Mouse (Mus musculus): ENCODE results near the gene Stx3. TPM values are rescaled to one million over a fixed set of nuclear protein-coding genes. Genes with fewer than 3 reads are reported as not detected.

Stx3 gene
- polyA plus RNA-seq, 1 experiment from 2014 or later = 24.1 TPM

- H3K4me3 ChIP-seq (replicated peaks) = no peak overlapping the region
- no peak overlapping the region for H3K27ac ChIP-seq
- H3K9me3 ChIP-seq = no peaks in the 10 kb centered on the region
- H3K36me3 ChIP-seq = no peaks in the 10 kb centered on the region
- 82% methylated on average over 8 of the region's 8 CpGs for WGBS
- H3K4me2 ChIP-seq (replicated peaks) = no peak overlapping the region
- H3K27me3 ChIP-seq = no peaks in the 10 kb centered on the region
- no peak overlapping the region for H3K9ac ChIP-seq (replicated peaks)
- no peak for ATAC-seq
- H3K4me1 ChIP-seq (replicated peaks) = no peaks in the 10 kb centered on the region
These were observed 18.5 kb downstream of the Stx3 start for GRCm38 (mm10) chr19:11800531-11801315.

GRCm38 (mm10) chr19:11794447-11794846 lies 24.8 kb downstream of the Stx3 start:
- H3K4me3 ChIP-seq (replicated peaks) = no peak overlapping the region
- ATAC-seq = no peak
- H3K27me3 ChIP-seq = no peaks in the 10 kb centered on the region
- WGBS = 85% methylated on average over 6 of the region's 6 CpGs
- H3K27ac ChIP-seq = no peak overlapping the region
- 0 out of 2 replicates have a peak, but pooled peaks cover under 1% of the 10 kb centered on the region for H3K36me3 ChIP-seq
- no peak overlapping the region for H3K9ac ChIP-seq (replicated peaks)
- no peak overlapping the region for H3K4me2 ChIP-seq (replicated peaks)
- H3K9me3 ChIP-seq = no peaks in the 10 kb centered on the region
- no peaks in the 10 kb centered on the region for H3K4me1 ChIP-seq (replicated peaks)

GRCm38 (mm10) chr19:11793741-11794359 lies 25.4 kb downstream of the Stx3 start:
- no peak for ATAC-seq
- Histone ChIP-seq H3K4me2 (replicated peaks) (no peak overlapping the region), H3K9me3 (no peaks in the 10 kb centered on the region), H3K4me1 (replicated peaks) (no peaks in the 10 kb centered on the region), H3K27me3 (no peaks in the 10 kb centered on the region), H3K27ac (no peak overlapping the region), H3K36me3 (peaks cover 5% of the 10 kb centered on the region; the same call in 1 of the 2 replicates), H3K9ac (replicated peaks) (no peak overlapping the region), H3K4me3 (replicated peaks) (no peak overlapping the region)
- 87% methylated on average over 2 of the region's 2 CpGs for WGBS

GRCm38 (mm10) chr19:11791825-11792224 lies 27.4 kb downstream of the Stx3 start:
- no peak overlapping the region for H3K9ac ChIP-seq (replicated peaks)
- peaks cover 10% of the 10 kb centered on the region; the same call in 1 of the 2 replicates for H3K36me3 ChIP-seq
- H3K4me3 ChIP-seq (replicated peaks) = no peak overlapping the region
- 67% methylated on average over 5 of the region's 5 CpGs for WGBS
- H3K27ac ChIP-seq = no peak overlapping the region
- ATAC-seq = no peak
- no peaks in the 10 kb centered on the region for H3K4me1 ChIP-seq (replicated peaks)
- H3K9me3 ChIP-seq = no peaks in the 10 kb centered on the region
- no peak overlapping the region for H3K4me2 ChIP-seq (replicated peaks)
- no peaks in the 10 kb centered on the region for H3K27me3 ChIP-seq

GRCm38 (mm10) chr19:11788876-11789275 lies 30.3 kb downstream of the Stx3 start:
- Histone ChIP-seq H3K9ac (replicated peaks) (no peak overlapping the region), H3K4me2 (replicated peaks) (no peak overlapping the region), H3K4me3 (replicated peaks) (no peak overlapping the region), H3K9me3 (no peaks in the 10 kb centered on the region), H3K27me3 (no peaks in the 10 kb centered on the region), H3K4me1 (replicated peaks) (no peaks in the 10 kb centered on the region), H3K36me3 (peaks cover 17% of the 10 kb centered on the region), H3K27ac (no peak overlapping the region)
- 95% methylated on average over 6 of the region's 6 CpGs for WGBS
- no peak for ATAC-seq

GRCm38 (mm10) chr19:11787826-11788225 lies 31.4 kb downstream of the Stx3 start:
- 95% methylated on average over 6 of the region's 6 CpGs for WGBS
- H3K27me3 ChIP-seq = no peaks in the 10 kb centered on the region
- no peak overlapping the region for H3K9ac ChIP-seq (replicated peaks)
- H3K27ac ChIP-seq = no peak overlapping the region
- no peak for ATAC-seq
- H3K4me1 ChIP-seq (replicated peaks) = no peaks in the 10 kb centered on the region
- peaks cover 17% of the 10 kb centered on the region for H3K36me3 ChIP-seq
- no peak overlapping the region for H3K4me3 ChIP-seq (replicated peaks)
- H3K9me3 ChIP-seq = no peaks in the 10 kb centered on the region
- H3K4me2 ChIP-seq (replicated peaks) = no peak overlapping the region

- H3K4me3 ChIP-seq (replicated peaks) = no peak overlapping the region
- H3K4me1 ChIP-seq (replicated peaks) = no peaks in the 10 kb centered on the region
- no peak for ATAC-seq
- no peaks in the 10 kb centered on the region for H3K27me3 ChIP-seq
- H3K9me3 ChIP-seq = no peaks in the 10 kb centered on the region
- H3K27ac ChIP-seq = no peak overlapping the region
- H3K4me2 ChIP-seq (replicated peaks) = no peak overlapping the region
- H3K36me3 ChIP-seq = peaks cover 22% of the 10 kb centered on the region
- 94% methylated on average over 14 of the region's 14 CpGs for WGBS
- no peak overlapping the region for H3K9ac ChIP-seq (replicated peaks)
These were observed 33.6 kb downstream of the Stx3 start for GRCm38 (mm10) chr19:11785409-11786154.

GRCm38 (mm10) chr19:11777191-11777865 lies 41.9 kb downstream of the Stx3 start:
- Histone ChIP-seq H3K27ac (no peak overlapping the region), H3K36me3 (peaks cover 41% of the 10 kb centered on the region), H3K4me1 (replicated peaks) (no peaks in the 10 kb centered on the region), H3K4me3 (replicated peaks) (no peak overlapping the region), H3K27me3 (no peaks in the 10 kb centered on the region), H3K9me3 (no peaks in the 10 kb centered on the region), H3K9ac (replicated peaks) (no peak overlapping the region), H3K4me2 (replicated peaks) (no peak overlapping the region)
- ATAC-seq = peak; percentile 78
- 56% methylated on average over 7 of the region's 7 CpGs for WGBS

- Histone ChIP-seq H3K4me1 (replicated peaks) (peaks cover 15% of the 10 kb centered on the region), H3K9me3 (no peaks in the 10 kb centered on the region), H3K4me3 (replicated peaks) (peak within 1 kb of the TSS; percentile 61), H3K4me2 (replicated peaks) (peak within 1 kb of the TSS; percentile 57), H3K9ac (replicated peaks) (peak within 1 kb of the TSS; percentile 57), H3K27me3 (peaks cover 4% of the 10 kb centered on the region; the same call in 1 of the 2 replicates), H3K27ac (no peak within 1 kb of the TSS), H3K36me3 (peaks cover 27% of the 10 kb centered on the region)
- peak; percentile 93 for ATAC-seq
- under 1% methylated on average over 30 of the region's 30 CpGs for WGBS
These were observed 48.9 kb downstream of the Stx3 start, which contains the start of gene Mrpl16 for GRCm38 (mm10) chr19:11770205-11770892. Gene Mrpl16 (plus strand): TSS chr19:11770391.

GRCm38 (mm10) chr19:11769257-11769920 lies 49.8 kb downstream of the Stx3 start:
- Histone ChIP-seq H3K27ac (no peak overlapping the region), H3K9ac (replicated peaks) (no peak overlapping the region), H3K9me3 (no peaks in the 10 kb centered on the region), H3K4me2 (replicated peaks) (peak overlapping the region; percentile 57), H3K27me3 (peaks cover 4% of the 10 kb centered on the region; the same call in 1 of the 2 replicates), H3K4me3 (replicated peaks) (peak overlapping the region; percentile 61; the same call in 1 of the 2 replicates), H3K36me3 (peaks cover 18% of the 10 kb centered on the region), H3K4me1 (replicated peaks) (peaks cover 15% of the 10 kb centered on the region)
- WGBS = 91% methylated on average over 5 of the region's 5 CpGs
- ATAC-seq = peak; percentile 62

GRCm38 (mm10) chr19:11768163-11768562 lies 51.0 kb downstream of the Stx3 start:
- no peak for ATAC-seq
- H3K4me3 ChIP-seq (replicated peaks) = no peak overlapping the region
- peaks cover 4% of the 10 kb centered on the region; the same call in 1 of the 2 replicates for H3K27me3 ChIP-seq
- no peak overlapping the region for H3K27ac ChIP-seq
- 17% methylated on average over 3 of the region's 3 CpGs for WGBS
- H3K36me3 ChIP-seq = peaks cover 7% of the 10 kb centered on the region; the same call in 1 of the 2 replicates
- H3K9me3 ChIP-seq = no peaks in the 10 kb centered on the region
- H3K4me1 ChIP-seq (replicated peaks) = peaks cover 15% of the 10 kb centered on the region
- no peak overlapping the region for H3K9ac ChIP-seq (replicated peaks)
- no peak overlapping the region for H3K4me2 ChIP-seq (replicated peaks)
